Mouse (Mus musculus) erythroblast, embryonic 14.5 days (primary cell): ENCODE results near the gene Prkacb.

Experiments
- GATA1 ChIP-seq: IDR thresholded peaks from 2 replicates; pipeline ENCODE4 v1.6.1; 2012; ENCODE audit warnings: low read length, inconsistent platforms, mixed read lengths
- TAL1 ChIP-seq: IDR thresholded peaks from 3 replicates; pipeline ENCODE4 v1.6.1; 2012; ENCODE audit warnings: low read length, inconsistent platforms, mixed read lengths

GRCm38 (mm10) chr3:146776711-146777110, 36.1 kb downstream of the Prkacb start:
- TF ChIP-seq GATA1 (no peak), TAL1 (no peak)
